Mouse (Mus musculus) limb, embryonic 12.5 days (tissue): Measurements from ENCODE around the gene Arid5b. TPM values are rescaled to one million over a fixed set of nuclear protein-coding genes. Genes with fewer than 3 reads are reported as not detected.
A peak's percentile ranks its signal among the peaks of the same experiment; 100 is the strongest.

Experiments used
- ATAC-seq: fragments of 200-750 bp; cut with Nextera tagmentation; 2 replicates; pipeline ENCODE4 v1.8.0; 2017; ENCODE audit warnings: low read depth, moderate TSS enrichment; ENCODE audit not compliant: insufficient number of reproducible peaks, insufficient read depth, low FRiP score, low TSS enrichment
- H3K27ac ChIP-seq: fragments of 300-500 bp; sonication (generic); 2 replicates; pipeline ENCODE4 v1.5.1; 2016; ENCODE audit warnings: mild to moderate bottlenecking, moderate library complexity
- H3K27me3 ChIP-seq: fragments of 300-500 bp; sonication (generic); 2 replicates; pipeline ENCODE4 v1.6.1; 2016; ENCODE audit warnings: mild to moderate bottlenecking, moderate library complexity
- H3K36me3 ChIP-seq: fragments of 300-500 bp; sonication (generic); 2 replicates; pipeline ENCODE4 v1.6.1; 2016; ENCODE audit warnings: mild to moderate bottlenecking, moderate library complexity
- H3K4me1 ChIP-seq: fragments of 300-500 bp; sonication (generic); replicated peaks from 2 replicates; pipeline ENCODE4 v1.6.1; 2016
- H3K4me2 ChIP-seq: fragments of 300-500 bp; sonication (generic); 2 replicates; pipeline ENCODE4 v1.6.1; 2016; ENCODE audit warnings: mild to moderate bottlenecking, moderate library complexity
- H3K4me3 ChIP-seq: fragments of 300-500 bp; sonication (generic); replicated peaks from 2 replicates; pipeline ENCODE4 v1.5.1; 2016; ENCODE audit warnings: mild to moderate bottlenecking
- H3K9ac ChIP-seq: fragments of 300-500 bp; sonication (generic); replicated peaks from 2 replicates; pipeline ENCODE4 v1.6.1; 2016; ENCODE audit warnings: mild to moderate bottlenecking, moderate library complexity
- H3K9me3 ChIP-seq: fragments of 300-500 bp; sonication (generic); 2 replicates; pipeline ENCODE4 v1.6.1; 2016; ENCODE audit warnings: mild to moderate bottlenecking, moderate library complexity
- WGBS: fragments of 180-500 bp; shearing (Covaris S2); methylation state at CpG from one replicate; pipeline ENCODE4 v1.1.7; 2016; 5-methylcytosine and 5-hydroxymethylcytosine counted together
- polyA plus RNA-seq: library from polyadenylated mRNA; unstranded; fragments of >200 nt; fragmentation: Nextera tagmentation; extraction: Ambion mirVana; gene quantifications from 2 replicates; pipeline ENCODE4 v1.2.1, GENCODE M21; 2016

Gene Arid5b
- polyA plus RNA-seq, 1 experiment from 2014 or later, result 48.0 TPM

DNA sequence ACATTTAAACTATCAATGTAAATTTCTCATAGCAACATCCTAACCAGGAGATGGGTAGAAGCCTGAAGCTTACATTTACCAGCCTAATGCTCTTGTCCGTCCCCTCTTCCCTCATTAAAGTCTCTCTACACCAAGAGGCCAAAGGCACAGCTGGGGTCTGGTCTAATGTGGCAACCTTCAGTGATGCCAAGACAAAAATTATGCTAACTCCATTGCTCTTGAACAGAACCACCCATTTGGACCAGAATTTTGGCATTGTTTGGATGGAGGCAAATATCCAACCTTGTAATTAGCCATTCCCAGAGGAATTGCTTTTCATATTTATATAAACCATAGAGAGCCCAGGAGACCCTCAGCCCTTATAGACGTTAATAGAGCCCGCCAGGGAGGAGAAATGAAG lies 88.7 kb downstream of the Arid5b start:
- Histone ChIP-seq H3K27me3 (no peaks in the 10 kb centered on the region), H3K4me1 (peaks cover 43% of the 10 kb centered on the region), H3K36me3 (peaks cover 34% of the 10 kb centered on the region), H3K9me3 (no peaks in the 10 kb centered on the region), H3K4me2 (0 out of 2 replicates have a peak overlapping the region, but pooled peaks have one; percentile 4), H3K9ac (no peak overlapping the region), H3K4me3 (no peak overlapping the region), H3K27ac (peak overlapping the region; percentile 56)
- 51% methylated on average over 3 of the region's 3 CpGs for WGBS
- ATAC-seq, result no peak

DNA sequence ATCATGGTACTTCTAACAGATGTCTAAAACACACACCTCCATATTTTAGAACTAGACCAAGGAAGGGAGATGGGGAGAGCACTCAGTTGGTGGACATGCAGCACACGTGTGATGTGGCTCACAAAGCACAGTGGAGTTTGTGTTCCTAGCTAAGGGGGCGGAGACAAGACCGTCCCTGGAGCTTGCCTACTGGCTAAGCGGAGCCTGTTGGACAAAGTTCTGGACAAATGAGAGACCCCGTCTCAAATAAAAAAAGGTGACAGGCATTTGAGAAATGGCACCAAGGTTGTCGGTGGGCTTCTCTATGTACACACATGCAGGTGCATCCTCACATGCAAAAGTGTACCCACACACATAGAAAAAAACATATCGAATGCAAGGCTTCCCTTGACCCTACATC lies 95.4 kb downstream of the Arid5b start:
- H3K4me2 ChIP-seq, result peak overlapping the region; percentile 2; the same call in 1 of the 2 replicates
- H3K36me3 ChIP-seq, result peaks cover 43% of the 10 kb centered on the region
- H3K27me3 ChIP-seq, result no peaks in the 10 kb centered on the region
- peak overlapping the region; percentile 72 for H3K27ac ChIP-seq
- no peak overlapping the region for H3K9ac ChIP-seq
- H3K4me3 ChIP-seq, result no peak overlapping the region
- 79% methylated on average over 7 of the region's 7 CpGs for whole genome bisulfite sequencing
- H3K4me1 ChIP-seq, result peaks cover 32% of the 10 kb centered on the region
- H3K9me3 ChIP-seq, result no peaks in the 10 kb centered on the region
- ATAC-seq, result no peak

DNA sequence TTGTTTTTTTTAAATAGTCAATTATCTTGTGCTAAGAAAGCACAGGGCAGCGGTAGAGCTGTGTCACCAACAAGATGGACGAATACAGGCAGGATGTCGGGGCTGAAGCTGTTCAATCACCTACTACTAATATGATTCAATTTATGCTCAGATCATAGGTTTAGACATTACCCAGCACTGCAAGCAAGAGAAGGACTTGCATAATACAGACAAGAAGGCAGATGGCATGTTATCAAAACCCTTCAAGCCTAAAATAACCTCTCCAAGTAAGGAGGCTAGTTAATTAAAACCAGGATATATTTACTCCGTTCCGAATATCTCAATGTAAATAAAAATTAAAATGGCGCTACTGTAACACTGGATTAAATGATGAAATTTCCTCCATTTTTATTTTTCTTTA lies 96.3 kb downstream of the Arid5b start:
- WGBS, result 64% methylated on average over 6 of the region's 6 CpGs

DNA sequence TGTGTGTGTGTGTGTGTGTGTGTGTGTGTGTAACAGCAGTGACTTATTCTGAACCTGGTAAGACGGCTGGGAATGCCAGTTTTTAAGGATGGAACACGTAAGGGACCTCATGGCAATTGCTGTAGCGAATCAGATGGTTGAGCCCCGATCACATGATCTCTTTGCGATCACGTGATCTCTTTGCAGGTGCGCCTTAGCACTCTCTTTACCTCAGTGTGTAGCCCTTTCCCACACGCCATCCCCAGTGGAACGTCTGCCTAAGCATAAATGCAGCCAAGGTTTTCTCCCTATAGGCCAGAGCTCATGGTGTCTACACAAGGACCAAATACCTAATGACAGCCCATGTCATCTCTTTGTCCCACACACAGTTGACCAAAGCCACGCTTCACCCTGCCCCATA lies 97.4 kb downstream of the Arid5b start:
- H3K9me3 ChIP-seq, result no peaks in the 10 kb centered on the region
- no peaks in the 10 kb centered on the region for H3K27me3 ChIP-seq
- H3K9ac ChIP-seq, result no peak overlapping the region
- no peak overlapping the region for H3K4me2 ChIP-seq
- peaks cover 24% of the 10 kb centered on the region for H3K36me3 ChIP-seq
- peaks cover 44% of the 10 kb centered on the region for H3K4me1 ChIP-seq
- no peak overlapping the region for H3K4me3 ChIP-seq
- H3K27ac ChIP-seq, result no peak overlapping the region
- ATAC-seq, result no peak
- WGBS, result 89% methylated on average over 10 of the region's 10 CpGs

More for the DNA sequence above, 96.3 kb downstream of the Arid5b start:
- Histone ChIP-seq H3K4me1 (peaks cover 39% of the 10 kb centered on the region), H3K27ac (0 out of 2 replicates have a peak overlapping the region, but pooled peaks have one; percentile 42), H3K4me3 (no peak overlapping the region), H3K9me3 (no peaks in the 10 kb centered on the region), H3K9ac (no peak overlapping the region), H3K36me3 (peaks cover 35% of the 10 kb centered on the region), H3K4me2 (no peak overlapping the region), H3K27me3 (no peaks in the 10 kb centered on the region)
- ATAC-seq, result no peak

DNA sequence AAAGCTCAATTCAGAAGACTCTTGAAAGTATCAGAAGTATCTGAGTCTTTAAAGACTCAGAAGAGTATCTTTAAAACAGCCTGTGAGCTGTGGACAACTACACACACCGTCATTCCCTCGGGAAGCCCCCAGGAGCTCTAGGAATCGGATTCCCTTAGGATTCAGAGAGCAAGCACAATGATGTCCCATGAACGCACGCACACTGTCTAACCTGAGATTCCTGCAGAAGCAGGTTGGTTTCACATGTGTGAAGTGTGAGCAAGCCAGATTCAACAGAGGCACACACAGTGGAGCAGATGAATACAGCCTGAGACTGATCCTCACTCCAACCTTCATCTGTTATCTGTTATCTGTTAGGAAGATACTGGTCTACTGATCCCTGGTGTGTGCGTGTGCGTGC lies 97.8 kb downstream of the Arid5b start:
- no peak overlapping the region for H3K4me2 ChIP-seq
- H3K9me3 ChIP-seq, result no peaks in the 10 kb centered on the region
- whole genome bisulfite sequencing, result 93% methylated on average over 7 of the region's 7 CpGs
- H3K27ac ChIP-seq, result no peak overlapping the region
- no peaks in the 10 kb centered on the region for H3K27me3 ChIP-seq
- no peak for ATAC-seq
- H3K9ac ChIP-seq, result no peak overlapping the region
- peaks cover 44% of the 10 kb centered on the region for H3K4me1 ChIP-seq
- peaks cover 24% of the 10 kb centered on the region for H3K36me3 ChIP-seq
- no peak overlapping the region for H3K4me3 ChIP-seq

DNA sequence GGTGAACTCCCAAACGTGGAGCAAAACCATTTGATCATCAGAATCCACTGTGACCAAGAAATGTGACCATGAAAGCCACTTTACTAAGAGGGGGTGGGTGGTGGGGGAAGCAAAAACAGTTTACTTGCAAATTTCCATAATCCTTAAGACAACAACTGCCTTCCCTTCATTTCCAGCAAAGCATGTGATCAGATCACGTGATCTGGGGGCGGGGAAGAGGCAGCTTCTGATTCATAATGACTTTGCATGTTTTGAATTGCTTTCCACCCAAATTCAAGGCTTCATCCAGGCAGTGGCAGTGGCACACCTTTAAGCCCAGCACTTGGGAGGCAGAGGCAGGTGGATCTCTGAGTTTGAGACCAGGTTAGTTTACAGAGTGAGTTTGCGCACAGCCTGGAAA lies 98.4 kb downstream of the Arid5b start:
- Histone ChIP-seq H3K27ac (no peak overlapping the region), H3K9me3 (no peaks in the 10 kb centered on the region), H3K4me3 (no peak overlapping the region), H3K4me2 (no peak overlapping the region), H3K36me3 (peaks cover 24% of the 10 kb centered on the region), H3K4me1 (peaks cover 44% of the 10 kb centered on the region), H3K27me3 (no peaks in the 10 kb centered on the region), H3K9ac (no peak overlapping the region)
- WGBS, result 70% methylated on average over 4 of the region's 4 CpGs
- ATAC-seq, result no peak

DNA sequence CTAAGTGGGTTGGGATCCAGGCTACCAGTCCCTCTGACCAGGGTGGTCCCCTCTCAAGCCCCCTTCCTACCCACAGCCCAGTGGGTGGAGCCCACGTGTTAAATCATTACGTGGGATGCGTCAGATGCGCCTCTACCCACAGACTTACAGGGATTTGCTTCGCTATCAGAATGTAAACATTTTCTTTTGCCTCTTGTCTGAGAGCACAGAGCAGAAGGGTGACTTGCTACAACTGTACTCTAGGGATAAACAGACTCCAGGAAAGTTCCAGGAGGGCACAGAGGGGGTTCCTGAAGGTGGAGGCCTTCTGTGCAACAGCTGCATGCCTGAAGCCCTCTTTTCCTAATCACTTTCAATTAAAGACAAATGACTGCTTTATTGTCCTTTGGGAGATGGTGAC lies 98.8 kb downstream of the Arid5b start:
- H3K27me3 ChIP-seq, result no peaks in the 10 kb centered on the region
- H3K4me1 ChIP-seq, result peaks cover 44% of the 10 kb centered on the region
- H3K4me2 ChIP-seq, result no peak overlapping the region
- no peak overlapping the region for H3K27ac ChIP-seq
- no peak for ATAC-seq
- H3K9me3 ChIP-seq, result no peaks in the 10 kb centered on the region
- WGBS, result 72% methylated on average over 5 of the region's 5 CpGs
- H3K36me3 ChIP-seq, result peaks cover 24% of the 10 kb centered on the region
- no peak overlapping the region for H3K9ac ChIP-seq
- no peak overlapping the region for H3K4me3 ChIP-seq

DNA sequence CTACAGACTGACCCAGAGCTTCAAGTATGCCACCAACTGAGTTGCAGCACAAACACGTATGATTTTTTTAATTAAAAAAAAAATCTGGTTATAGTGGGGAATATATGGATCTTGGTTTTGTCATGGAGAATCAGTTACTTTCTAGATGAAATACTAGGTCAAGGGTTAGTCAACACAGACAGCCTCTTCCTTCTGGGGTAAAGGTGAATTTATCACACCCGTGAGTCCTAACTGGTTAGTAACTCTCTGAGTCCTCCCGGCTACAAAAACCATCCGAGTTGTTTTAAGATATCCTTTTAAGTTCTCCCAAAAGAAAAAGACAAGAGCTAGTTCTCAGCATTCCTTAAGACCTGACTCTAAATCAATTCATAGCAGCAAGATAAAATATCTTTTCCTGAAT lies 99.2 kb downstream of the Arid5b start:
- Histone ChIP-seq H3K27me3 (no peaks in the 10 kb centered on the region), H3K9ac (no peak overlapping the region), H3K36me3 (peaks cover 25% of the 10 kb centered on the region), H3K4me2 (no peak overlapping the region), H3K9me3 (no peaks in the 10 kb centered on the region), H3K27ac (no peak overlapping the region), H3K4me3 (no peak overlapping the region), H3K4me1 (peaks cover 43% of the 10 kb centered on the region)
- no peak for ATAC-seq
- 76% methylated on average over 4 of the region's 4 CpGs for WGBS

DNA sequence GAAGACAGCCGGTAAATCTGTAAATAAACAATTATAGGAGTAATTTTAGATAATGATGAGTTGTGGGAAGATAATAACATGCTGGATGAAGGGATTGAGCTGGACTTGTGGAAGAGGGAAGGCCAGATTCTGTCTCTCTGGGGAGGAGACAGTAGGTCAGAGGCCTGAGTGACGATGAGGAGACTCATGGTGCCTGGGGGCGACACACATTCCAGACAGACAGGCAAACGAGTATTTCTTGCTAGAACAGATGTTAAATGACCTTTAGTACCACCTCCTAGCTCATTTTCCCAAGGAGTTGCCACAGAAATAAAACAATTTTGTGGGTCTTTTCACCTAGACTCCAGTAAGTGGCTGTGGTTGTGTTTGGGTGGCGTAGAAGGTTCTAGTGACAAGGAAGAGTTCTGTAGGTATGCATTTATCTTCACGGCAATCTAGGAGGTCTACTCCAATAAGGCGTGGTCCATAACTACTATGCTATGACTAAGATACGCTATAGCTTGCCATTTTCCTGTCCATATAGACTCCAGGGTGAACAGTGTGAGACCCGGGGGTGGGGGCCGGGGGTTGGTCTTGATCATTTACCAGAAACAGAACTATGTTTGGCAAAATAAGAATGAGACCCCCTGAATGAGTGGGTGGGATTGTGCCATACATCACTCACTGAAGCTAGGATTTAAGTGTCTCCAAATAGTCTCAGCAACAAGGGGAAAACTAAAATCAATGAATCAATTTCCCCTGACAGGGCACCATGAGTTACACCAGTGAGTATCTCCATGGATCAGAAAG lies 100.6 kb downstream of the Arid5b start:
- Histone ChIP-seq H3K27ac (no peak overlapping the region), H3K4me2 (no peak overlapping the region), H3K4me1 (peaks cover 41% of the 10 kb centered on the region), H3K36me3 (peaks cover 24% of the 10 kb centered on the region), H3K9ac (no peak overlapping the region), H3K9me3 (no peaks in the 10 kb centered on the region), H3K27me3 (no peaks in the 10 kb centered on the region), H3K4me3 (no peak overlapping the region)
- no peak for ATAC-seq
- 78% methylated on average over 10 of the region's 10 CpGs for WGBS

DNA sequence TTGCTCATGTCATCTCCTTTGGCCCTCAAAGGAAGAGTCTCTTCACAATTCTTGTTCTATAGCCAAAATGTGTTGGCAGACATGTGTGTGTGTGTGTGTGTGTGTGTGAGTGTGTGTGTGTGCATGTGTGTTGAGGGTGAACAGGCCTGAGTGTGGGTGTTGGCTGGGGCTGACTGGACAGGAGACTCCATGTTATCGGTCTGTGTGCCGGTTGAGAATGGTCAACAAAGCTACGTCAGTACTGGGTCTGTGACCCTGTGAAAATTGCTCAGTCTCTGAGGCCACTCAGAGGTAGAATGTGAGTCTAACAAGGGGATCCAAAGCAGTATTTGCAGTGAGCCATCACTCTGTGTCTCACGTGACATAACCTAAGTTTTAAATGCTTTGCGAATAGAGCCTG lies 102.7 kb downstream of the Arid5b start:
- H3K9ac ChIP-seq, result no peak overlapping the region
- H3K27me3 ChIP-seq, result no peaks in the 10 kb centered on the region
- no peaks in the 10 kb centered on the region for H3K9me3 ChIP-seq
- H3K4me1 ChIP-seq, result peaks cover 22% of the 10 kb centered on the region
- no peak overlapping the region for H3K4me3 ChIP-seq
- ATAC-seq, result no peak
- H3K4me2 ChIP-seq, result no peak overlapping the region
- 94% methylated on average over 5 of the region's 5 CpGs for WGBS
- H3K27ac ChIP-seq, result no peak overlapping the region
- H3K36me3 ChIP-seq, result peaks cover 19% of the 10 kb centered on the region

DNA sequence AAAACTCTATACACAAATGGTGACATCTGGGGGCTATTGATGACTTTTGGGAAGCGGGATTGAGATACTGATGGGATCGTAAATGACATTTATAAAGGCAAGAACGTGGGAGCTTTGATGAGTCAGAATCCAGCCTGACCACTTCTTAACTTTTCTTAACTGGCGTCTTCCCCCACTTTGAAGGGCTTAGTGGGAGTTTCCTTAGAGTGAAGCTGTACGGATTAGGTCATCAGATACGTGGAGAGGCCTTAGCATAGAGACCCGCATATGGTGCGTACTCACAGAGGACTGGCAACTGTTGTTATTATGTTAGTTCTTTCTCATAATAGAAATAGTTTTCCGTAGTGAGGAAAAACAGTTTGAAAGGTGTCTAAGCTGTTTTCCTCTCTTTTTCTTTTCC lies 104.9 kb downstream of the Arid5b start:
- Histone ChIP-seq H3K9ac (no peak overlapping the region), H3K36me3 (peaks cover 18% of the 10 kb centered on the region), H3K9me3 (no peaks in the 10 kb centered on the region), H3K27ac (no peak overlapping the region), H3K27me3 (no peaks in the 10 kb centered on the region), H3K4me1 (peaks cover 32% of the 10 kb centered on the region), H3K4me3 (no peak overlapping the region), H3K4me2 (no peak overlapping the region)
- no peak for ATAC-seq
- WGBS, result 48% methylated on average over 9 of the region's 9 CpGs

DNA sequence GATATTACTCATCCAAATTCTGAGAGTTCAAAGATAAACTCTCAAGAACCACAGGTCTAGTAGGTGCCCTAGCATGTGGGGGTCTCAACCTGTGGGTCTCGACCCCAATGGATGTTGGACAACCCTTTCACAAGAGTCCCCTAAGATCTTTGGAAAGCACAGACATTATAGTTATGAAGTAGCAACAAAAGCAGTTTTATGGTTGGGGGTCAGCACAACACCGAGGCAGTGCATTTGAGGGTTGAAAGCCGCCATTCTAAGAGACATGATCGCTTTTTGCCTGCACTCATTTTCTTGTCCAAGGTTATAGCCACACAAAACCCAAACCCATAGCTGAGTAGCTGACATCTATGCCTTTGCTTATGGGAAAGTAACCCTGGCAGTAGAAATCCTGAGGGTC lies 105.6 kb downstream of the Arid5b start:
- peaks cover 37% of the 10 kb centered on the region for H3K4me1 ChIP-seq
- no peak overlapping the region for H3K4me2 ChIP-seq
- 72% methylated on average over 4 of the region's 4 CpGs for WGBS
- H3K36me3 ChIP-seq, result peaks cover 18% of the 10 kb centered on the region
- no peak overlapping the region for H3K27ac ChIP-seq
- H3K9ac ChIP-seq, result no peak overlapping the region
- H3K9me3 ChIP-seq, result no peaks in the 10 kb centered on the region
- no peaks in the 10 kb centered on the region for H3K27me3 ChIP-seq
- ATAC-seq, result no peak
- H3K4me3 ChIP-seq, result no peak overlapping the region
